Mouse (Mus musculus) embryonic facial prominence, embryonic 15.5 days (tissue): ENCODE results near the gene Nup214. TPM values are rescaled to one million over a fixed set of nuclear protein-coding genes. Genes with fewer than 3 reads are reported as not detected.
A peak's percentile ranks its signal among the peaks of the same experiment; 100 is the strongest.

Source experiments
- ATAC-seq: fragments of 200-750 bp; cut with Nextera tagmentation; 2 replicates; pipeline ENCODE4 v1.8.0; 2017; ENCODE audit warnings: low read depth, moderate TSS enrichment; ENCODE audit not compliant: insufficient number of reproducible peaks, low FRiP score, low TSS enrichment
- H3K27ac ChIP-seq: fragments of 300-500 bp; sonication (generic); replicated peaks from 2 replicates; pipeline ENCODE4 v1.5.1; 2015; ENCODE audit warnings: mild to moderate bottlenecking, inconsistent platforms
- H3K27me3 ChIP-seq: fragments of 300-500 bp; sonication (generic); 2 replicates; pipeline ENCODE4 v1.6.1; 2015; ENCODE audit warnings: inconsistent platforms
- H3K36me3 ChIP-seq: fragments of 300-500 bp; sonication (generic); 2 replicates; pipeline ENCODE4 v1.6.1; 2015; ENCODE audit warnings: mild to moderate bottlenecking, inconsistent platforms
- H3K4me1 ChIP-seq: fragments of 300-500 bp; sonication (generic); 2 replicates; pipeline ENCODE4 v1.6.1; 2015; ENCODE audit warnings: inconsistent platforms
- H3K4me2 ChIP-seq: fragments of 300-500 bp; sonication (generic); replicated peaks from 2 replicates; pipeline ENCODE4 v1.6.1; 2015; ENCODE audit warnings: mild to moderate bottlenecking, inconsistent platforms
- H3K4me3 ChIP-seq: fragments of 300-500 bp; sonication (generic); replicated peaks from 2 replicates; pipeline ENCODE4 v1.5.1; 2015; ENCODE audit warnings: mild to moderate bottlenecking, inconsistent platforms
- H3K9ac ChIP-seq: fragments of 300-500 bp; sonication (generic); 2 replicates; pipeline ENCODE4 v1.6.1; 2015; ENCODE audit warnings: inconsistent platforms
- H3K9me3 ChIP-seq: fragments of 300-500 bp; sonication (generic); replicated peaks from 2 replicates; pipeline ENCODE4 v1.6.1; 2016; ENCODE audit warnings: inconsistent platforms
- WGBS: fragments of 180-500 bp; shearing (Covaris S2); methylation state at CpG from one replicate; pipeline ENCODE4 v1.1.7; 2015; 5-methylcytosine and 5-hydroxymethylcytosine counted together
- polyA plus RNA-seq: library from polyadenylated mRNA; unstranded; fragments of >200 nt; fragmentation: Nextera tagmentation; extraction: Ambion mirVana; gene quantifications from 2 replicates; pipeline ENCODE4 v1.2.1, GENCODE M21; 2015

Gene Nup214
- polyA plus RNA-seq, 1 experiment from 2014 or later = 86.8 TPM

- Histone ChIP-seq H3K4me3 (no peak overlapping the region), H3K27me3 (no peaks in the 10 kb centered on the region), H3K27ac (no peak overlapping the region), H3K4me2 (no peak overlapping the region), H3K9me3 (no peaks in the 10 kb centered on the region), H3K36me3 (peaks cover 86% of the 10 kb centered on the region), H3K9ac (no peak overlapping the region), H3K4me1 (no peaks in the 10 kb centered on the region)
- ATAC-seq = no peak
- 72% methylated on average over 5 of the region's 5 CpGs for WGBS
Measured at GRCm38 (mm10) chr2:32043836-32044235, 69.6 kb downstream of the Nup214 start.

DNA sequence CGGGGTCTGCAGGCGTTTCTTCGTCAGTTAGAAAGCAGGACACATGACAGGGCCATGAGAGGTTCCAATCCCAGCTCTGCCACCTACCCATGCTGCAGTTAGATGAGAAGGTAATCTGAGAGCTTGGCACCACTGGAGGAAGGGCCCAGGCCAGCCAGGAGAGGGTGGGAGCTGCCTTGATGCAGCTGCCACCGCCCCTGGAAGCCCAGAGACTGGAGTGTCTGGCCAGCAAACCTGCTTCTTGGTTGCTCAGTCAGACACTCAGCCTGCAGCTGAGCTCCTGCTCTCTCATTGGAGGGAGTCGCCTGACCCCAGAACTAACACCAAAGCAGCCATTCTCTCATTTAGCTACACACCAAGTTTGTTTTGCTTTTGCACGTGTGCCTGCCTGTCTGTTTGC lies 71.1 kb downstream of the Nup214 start:
- Histone ChIP-seq H3K4me3 (no peak overlapping the region), H3K4me1 (no peaks in the 10 kb centered on the region), H3K4me2 (no peak overlapping the region), H3K36me3 (peaks cover 83% of the 10 kb centered on the region), H3K9me3 (no peaks in the 10 kb centered on the region), H3K27ac (no peak overlapping the region), H3K27me3 (no peaks in the 10 kb centered on the region), H3K9ac (no peak overlapping the region)
- 75% methylated on average over 6 of the region's 6 CpGs for WGBS
- ATAC-seq = no peak

DNA sequence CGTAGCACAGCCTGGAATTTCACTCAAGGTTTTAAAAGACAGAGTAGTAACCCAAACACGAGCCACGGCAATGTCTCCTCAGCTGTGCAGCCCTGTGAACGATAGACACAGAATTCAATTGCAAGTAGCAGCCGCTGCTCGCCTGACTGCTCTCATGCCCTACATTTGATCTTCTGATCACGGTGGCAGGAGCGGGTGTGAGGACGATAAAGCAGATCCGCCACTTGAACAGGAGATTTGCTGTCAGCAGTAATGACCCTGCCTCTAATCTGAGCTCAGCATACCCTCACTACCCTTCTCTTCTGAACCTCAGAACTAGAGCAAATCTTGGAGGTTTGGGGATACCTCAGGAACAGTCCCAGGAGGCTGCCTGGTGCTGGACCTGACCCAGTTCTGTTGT lies 71.8 kb downstream of the Nup214 start:
- Histone ChIP-seq H3K4me1 (no peaks in the 10 kb centered on the region), H3K4me3 (no peak overlapping the region), H3K9ac (no peak overlapping the region), H3K27me3 (no peaks in the 10 kb centered on the region), H3K36me3 (peaks cover 83% of the 10 kb centered on the region), H3K27ac (no peak overlapping the region), H3K4me2 (no peak overlapping the region), H3K9me3 (no peaks in the 10 kb centered on the region)
- ATAC-seq = no peak
- 87% methylated on average over 10 of the region's 10 CpGs for WGBS

- no peak overlapping the region for H3K9ac ChIP-seq
- ATAC-seq = no peak
- no peak overlapping the region for H3K4me2 ChIP-seq
- no peak overlapping the region for H3K27ac ChIP-seq
- peaks cover 82% of the 10 kb centered on the region for H3K36me3 ChIP-seq
- H3K9me3 ChIP-seq = no peaks in the 10 kb centered on the region
- no peak overlapping the region for H3K4me3 ChIP-seq
- 64% methylated on average over 10 of the region's 10 CpGs for WGBS
- no peaks in the 10 kb centered on the region for H3K27me3 ChIP-seq
- H3K4me1 ChIP-seq = no peaks in the 10 kb centered on the region
Measured at GRCm38 (mm10) chr2:32047323-32047722, 73.1 kb downstream of the Nup214 start.

DNA sequence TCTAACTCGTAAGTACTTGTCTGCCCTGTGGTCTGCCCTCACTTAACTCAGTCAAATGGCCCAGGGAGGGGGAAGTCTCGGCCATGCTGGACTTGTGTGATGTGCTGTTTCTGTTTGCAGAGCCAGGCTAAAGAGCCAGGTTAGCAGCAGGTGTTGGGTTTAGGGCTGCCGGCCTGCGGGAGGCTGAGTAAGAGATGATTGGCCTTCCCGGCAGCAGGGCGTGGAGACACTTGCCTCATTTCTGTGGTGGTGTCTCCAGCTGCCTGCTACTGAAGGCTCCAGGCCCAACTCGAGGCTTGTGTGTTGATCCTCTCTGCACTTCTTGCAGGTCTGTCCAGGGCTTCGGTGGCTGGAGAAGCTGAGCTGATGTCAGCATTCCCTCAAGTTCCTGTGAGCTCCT lies 77.6 kb downstream of the Nup214 start:
- H3K27ac ChIP-seq = no peak overlapping the region
- no peaks in the 10 kb centered on the region for H3K27me3 ChIP-seq
- no peaks in the 10 kb centered on the region for H3K4me1 ChIP-seq
- no peaks in the 10 kb centered on the region for H3K9me3 ChIP-seq
- H3K36me3 ChIP-seq = peaks cover 54% of the 10 kb centered on the region
- no peak overlapping the region for H3K4me3 ChIP-seq
- WGBS = 79% methylated on average over 8 of the region's 8 CpGs
- no peak for ATAC-seq
- H3K4me2 ChIP-seq = no peak overlapping the region
- no peak overlapping the region for H3K9ac ChIP-seq

GRCm38 (mm10) chr2:32052418-32052817 lies 78.2 kb downstream of the Nup214 start:
- Histone ChIP-seq H3K9ac (no peak overlapping the region), H3K4me3 (no peak overlapping the region), H3K4me1 (no peaks in the 10 kb centered on the region), H3K4me2 (no peak overlapping the region), H3K36me3 (peaks cover 52% of the 10 kb centered on the region), H3K27ac (no peak overlapping the region), H3K9me3 (no peaks in the 10 kb centered on the region), H3K27me3 (no peaks in the 10 kb centered on the region)
- 89% methylated on average over 7 of the region's 7 CpGs for WGBS
- ATAC-seq = no peak

- Histone ChIP-seq H3K9me3 (no peaks in the 10 kb centered on the region), H3K4me3 (no peak overlapping the region), H3K36me3 (peaks cover 25% of the 10 kb centered on the region), H3K4me1 (no peaks in the 10 kb centered on the region), H3K27me3 (no peaks in the 10 kb centered on the region), H3K9ac (no peak overlapping the region), H3K4me2 (no peak overlapping the region), H3K27ac (no peak overlapping the region)
- peak; percentile 23; the same call in 1 of the 2 replicates for ATAC-seq
- 54% methylated on average over 7 of the region's 7 CpGs for WGBS
Measured at GRCm38 (mm10) chr2:32055357-32055965, 81.2 kb downstream of the Nup214 start.

- no peak overlapping the region for H3K9ac ChIP-seq
- 84% methylated on average over 10 of the region's 10 CpGs for WGBS
- no peak overlapping the region for H3K4me2 ChIP-seq
- no peak overlapping the region for H3K4me3 ChIP-seq
- H3K4me1 ChIP-seq = no peaks in the 10 kb centered on the region
- peaks cover 16% of the 10 kb centered on the region for H3K36me3 ChIP-seq
- 0 out of 2 replicates have a peak, but pooled peaks have one; percentile 21 for ATAC-seq
- H3K27me3 ChIP-seq = no peaks in the 10 kb centered on the region
- no peaks in the 10 kb centered on the region for H3K9me3 ChIP-seq
- H3K27ac ChIP-seq = no peak overlapping the region; the same call in 1 of the 2 replicates
Measured at GRCm38 (mm10) chr2:32056524-32056923, 82.3 kb downstream of the Nup214 start.

- Histone ChIP-seq H3K27ac (no peak overlapping the region), H3K9ac (no peak overlapping the region), H3K4me2 (no peak overlapping the region), H3K27me3 (no peaks in the 10 kb centered on the region), H3K9me3 (no peaks in the 10 kb centered on the region), H3K4me3 (no peak overlapping the region), H3K36me3 (peaks cover 8% of the 10 kb centered on the region), H3K4me1 (no peaks in the 10 kb centered on the region)
- no peak for ATAC-seq
- WGBS = 78% methylated on average over 2 of the region's 2 CpGs
Measured at GRCm38 (mm10) chr2:32057360-32057759, 83.1 kb downstream of the Nup214 start.

- no peaks in the 10 kb centered on the region for H3K27me3 ChIP-seq
- no peaks in the 10 kb centered on the region for H3K4me1 ChIP-seq
- no peak overlapping the region for H3K4me2 ChIP-seq
- H3K36me3 ChIP-seq = 0 out of 2 replicates have a peak, but pooled peaks cover 5% of the 10 kb centered on the region
- H3K9ac ChIP-seq = no peak overlapping the region
- ATAC-seq = no peak
- no peak overlapping the region for H3K4me3 ChIP-seq
- no peak overlapping the region for H3K27ac ChIP-seq
- 76% methylated on average over 4 of the region's 4 CpGs for WGBS
- H3K9me3 ChIP-seq = no peaks in the 10 kb centered on the region
Measured at GRCm38 (mm10) chr2:32057794-32058193, 83.6 kb downstream of the Nup214 start.

- Histone ChIP-seq H3K4me1 (no peaks in the 10 kb centered on the region), H3K9me3 (no peaks in the 10 kb centered on the region), H3K27me3 (no peaks in the 10 kb centered on the region), H3K4me2 (no peak overlapping the region), H3K4me3 (no peak overlapping the region), H3K9ac (no peak overlapping the region), H3K27ac (no peak overlapping the region), H3K36me3 (0 out of 2 replicates have a peak, but pooled peaks cover 5% of the 10 kb centered on the region)
- 74% methylated on average over 9 of the region's 9 CpGs for WGBS
- ATAC-seq = no peak
Measured at GRCm38 (mm10) chr2:32058241-32058640, 84.0 kb downstream of the Nup214 start.

DNA sequence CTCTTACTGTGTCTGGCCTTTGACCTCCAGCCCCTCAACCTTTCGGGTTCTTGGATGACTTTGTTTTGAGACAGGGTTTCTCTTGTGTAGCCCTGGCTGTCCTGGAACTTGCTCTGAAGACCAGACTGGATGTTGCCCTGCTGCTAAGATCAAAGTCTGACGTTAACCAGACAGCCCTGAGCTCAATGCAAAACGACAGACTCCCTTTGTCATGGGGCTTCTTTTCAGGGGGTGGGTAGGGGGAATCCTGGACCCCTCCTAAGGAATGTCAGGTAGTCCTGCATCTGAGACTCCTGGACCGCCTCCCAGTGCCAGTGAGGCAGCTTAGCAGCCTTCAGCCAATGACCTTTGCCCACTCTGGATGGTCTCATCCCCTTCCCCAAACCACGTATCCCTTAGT lies 84.5 kb downstream of the Nup214 start:
- ATAC-seq = no peak
- H3K9ac ChIP-seq = no peak overlapping the region
- WGBS = 29% methylated on average over 5 of the region's 5 CpGs
- no peak overlapping the region for H3K27ac ChIP-seq
- no peak overlapping the region for H3K4me2 ChIP-seq
- H3K4me1 ChIP-seq = no peaks in the 10 kb centered on the region
- 0 out of 2 replicates have a peak, but pooled peaks cover under 1% of the 10 kb centered on the region for H3K36me3 ChIP-seq
- no peak overlapping the region for H3K4me3 ChIP-seq
- no peaks in the 10 kb centered on the region for H3K9me3 ChIP-seq
- H3K27me3 ChIP-seq = no peaks in the 10 kb centered on the region
